Mouse (Mus musculus): Measurements from ENCODE around the gene BC048562. TPM values are rescaled to one million over a fixed set of nuclear protein-coding genes. Genes with fewer than 3 reads are reported as not detected.

The BC048562 gene
- polyA plus RNA-seq, 1 experiment from 2014 or later: not detected

GRCm38 (mm10) chr9:108411381-108411942 lies 24.8 kb upstream of the BC048562 start:
- Histone ChIP-seq H3K9me3 (no peaks in the 10 kb centered on the region), H3K27ac (replicated peaks) (no peak overlapping the region), H3K27me3 (no peaks in the 10 kb centered on the region), H3K36me3 (no peaks in the 10 kb centered on the region), H3K4me3 (no peak overlapping the region), H3K9ac (no peak overlapping the region), H3K4me2 (no peak overlapping the region), H3K4me1 (replicated peaks) (no peaks in the 10 kb centered on the region)
- no peak for ATAC-seq (ENCODE audit: low read depth)
- 69% methylated on average over 9 of the region's 9 CpGs for WGBS

- Histone ChIP-seq H3K9me3 (no peaks in the 10 kb centered on the region), H3K4me2 (no peak overlapping the region), H3K9ac (no peak overlapping the region), H3K27ac (replicated peaks) (no peak overlapping the region), H3K4me3 (no peak overlapping the region), H3K36me3 (no peaks in the 10 kb centered on the region), H3K27me3 (no peaks in the 10 kb centered on the region), H3K4me1 (replicated peaks) (no peaks in the 10 kb centered on the region)
- 76% methylated on average over 1 of the region's 1 CpGs for WGBS
- ATAC-seq (ENCODE audit: low read depth): no peak
These were observed 24.1 kb upstream of the BC048562 start for GRCm38 (mm10) chr9:108412221-108412620.

GRCm38 (mm10) chr9:108428384-108428783 lies 7.9 kb upstream of the BC048562 start, which contains the start of gene Ccdc36:
Gene Ccdc36 (minus strand): TSS chr9:108428484.
- Histone ChIP-seq H3K4me3 (no peak within 1 kb of the TSS), H3K27ac (replicated peaks) (no peak within 1 kb of the TSS), H3K4me2 (no peak within 1 kb of the TSS), H3K27me3 (no peaks in the 10 kb centered on the region), H3K9ac (no peak within 1 kb of the TSS), H3K36me3 (no peaks in the 10 kb centered on the region), H3K4me1 (replicated peaks) (no peaks in the 10 kb centered on the region), H3K9me3 (no peaks in the 10 kb centered on the region)
- no peak for ATAC-seq (ENCODE audit: low read depth)

GRCm38 (mm10) chr9:108431431-108432067 lies 4.7 kb upstream of the BC048562 start:
- Histone ChIP-seq H3K27me3 (no peaks in the 10 kb centered on the region), H3K4me3 (peak overlapping the region; percentile 30), H3K9me3 (no peaks in the 10 kb centered on the region), H3K27ac (replicated peaks) (no peak overlapping the region), H3K36me3 (no peaks in the 10 kb centered on the region), H3K9ac (0 out of 2 replicates have a peak overlapping the region, but pooled peaks have one; percentile 12), H3K4me1 (replicated peaks) (peaks cover 7% of the 10 kb centered on the region), H3K4me2 (peak overlapping the region; percentile 49)
- 0 out of 2 replicates have a peak, but pooled peaks have one; percentile 61 for ATAC-seq (ENCODE audit: low read depth)
- WGBS: 41% methylated on average over 32 of the region's 32 CpGs

- ATAC-seq (ENCODE audit: low read depth): no peak
- H3K27ac ChIP-seq (replicated peaks): no peak overlapping the region
- H3K4me3 ChIP-seq: no peak overlapping the region
These were observed 2.9 kb downstream of the BC048562 start for GRCm38 (mm10) chr9:108439176-108439575.

GRCm38 (mm10) chr9:108440485-108440884 lies 4.2 kb downstream of the BC048562 start:
- no peaks in the 10 kb centered on the region for H3K27me3 ChIP-seq
- no peak overlapping the region for H3K27ac ChIP-seq (replicated peaks)
- no peaks in the 10 kb centered on the region for H3K36me3 ChIP-seq
- no peaks in the 10 kb centered on the region for H3K9me3 ChIP-seq
- ATAC-seq (ENCODE audit: low read depth): no peak
- 78% methylated on average over 5 of the region's 5 CpGs for WGBS
- no peak overlapping the region for H3K4me3 ChIP-seq
- H3K4me1 ChIP-seq (replicated peaks): peaks cover 7% of the 10 kb centered on the region
- H3K9ac ChIP-seq: no peak overlapping the region
- H3K4me2 ChIP-seq: no peak overlapping the region

More at GRCm38 (mm10) chr9:108439176-108439575, 2.9 kb downstream of the BC048562 start:
- H3K9me3 ChIP-seq: no peaks in the 10 kb centered on the region
- no peaks in the 10 kb centered on the region for H3K27me3 ChIP-seq
- H3K36me3 ChIP-seq: no peaks in the 10 kb centered on the region
- WGBS: 80% methylated on average over 6 of the region's 6 CpGs
- no peak overlapping the region for H3K4me2 ChIP-seq
- H3K9ac ChIP-seq: no peak overlapping the region
- peaks cover 7% of the 10 kb centered on the region for H3K4me1 ChIP-seq (replicated peaks)

- Histone ChIP-seq H3K4me1 (replicated peaks) (peaks cover 2% of the 10 kb centered on the region), H3K27me3 (no peaks in the 10 kb centered on the region), H3K4me3 (no peak overlapping the region), H3K9me3 (no peaks in the 10 kb centered on the region), H3K36me3 (no peaks in the 10 kb centered on the region), H3K4me2 (no peak overlapping the region), H3K27ac (replicated peaks) (no peak overlapping the region), H3K9ac (no peak overlapping the region)
- no peak for ATAC-seq (ENCODE audit: low read depth)
- 90% methylated on average over 11 of the region's 11 CpGs for WGBS
These were observed 5.1 kb downstream of the BC048562 start for GRCm38 (mm10) chr9:108441236-108441919.

- H3K9me3 ChIP-seq: no peaks in the 10 kb centered on the region
- H3K4me1 ChIP-seq (replicated peaks): peaks cover 23% of the 10 kb centered on the region
- 71% methylated on average over 9 of the region's 9 CpGs for WGBS
- ATAC-seq (ENCODE audit: low read depth): no peak
- H3K9ac ChIP-seq: no peak overlapping the region
- peaks cover 18% of the 10 kb centered on the region for H3K36me3 ChIP-seq
- no peak overlapping the region for H3K4me2 ChIP-seq
- H3K4me3 ChIP-seq: no peak overlapping the region
- H3K27me3 ChIP-seq: no peaks in the 10 kb centered on the region
- H3K27ac ChIP-seq (replicated peaks): no peak overlapping the region
These were observed 8.8 kb downstream of the BC048562 start for GRCm38 (mm10) chr9:108445125-108445524.

GRCm38 (mm10) chr9:108449860-108450259 lies 13.6 kb downstream of the BC048562 start:
- Histone ChIP-seq H3K4me1 (replicated peaks) (peaks cover 55% of the 10 kb centered on the region), H3K4me2 (peak overlapping the region; percentile 77), H3K36me3 (peaks cover 18% of the 10 kb centered on the region), H3K27me3 (no peaks in the 10 kb centered on the region), H3K9me3 (no peaks in the 10 kb centered on the region), H3K4me3 (peak overlapping the region; percentile 70), H3K27ac (replicated peaks) (peak overlapping the region; percentile 93), H3K9ac (peak overlapping the region; percentile 83)
- 29% methylated on average over 4 of the region's 4 CpGs for WGBS
- ATAC-seq (ENCODE audit: low read depth): peak; percentile 40

GRCm38 (mm10) chr9:108450292-108451169 lies 14.2 kb downstream of the BC048562 start:
- H3K9me3 ChIP-seq: no peaks in the 10 kb centered on the region
- peak; percentile 54 for ATAC-seq (ENCODE audit: low read depth)
- WGBS: 49% methylated on average over 21 of the region's 21 CpGs

GRCm38 (mm10) chr9:108451170-108451493 lies 14.8 kb downstream of the BC048562 start:
- 86% methylated on average over 6 of the region's 6 CpGs for WGBS
- peaks cover 18% of the 10 kb centered on the region for H3K36me3 ChIP-seq
- no peaks in the 10 kb centered on the region for H3K27me3 ChIP-seq
- peak overlapping the region; percentile 77 for H3K4me2 ChIP-seq
- peak overlapping the region; percentile 70 for H3K4me3 ChIP-seq
- H3K9me3 ChIP-seq: no peaks in the 10 kb centered on the region
- no peak for ATAC-seq (ENCODE audit: low read depth)
- H3K4me1 ChIP-seq (replicated peaks): peaks cover 55% of the 10 kb centered on the region
- peak overlapping the region; percentile 83 for H3K9ac ChIP-seq
- peak overlapping the region; percentile 93 for H3K27ac ChIP-seq (replicated peaks)

More at GRCm38 (mm10) chr9:108450292-108451169, 14.2 kb downstream of the BC048562 start:
- Histone ChIP-seq H3K4me2 (peak overlapping the region; percentile 77), H3K27me3 (no peaks in the 10 kb centered on the region), H3K9ac (peak overlapping the region; percentile 83), H3K4me3 (peak overlapping the region; percentile 70), H3K36me3 (peaks cover 18% of the 10 kb centered on the region), H3K4me1 (replicated peaks) (peaks cover 55% of the 10 kb centered on the region), H3K27ac (replicated peaks) (peak overlapping the region; percentile 93)

Measured in neural tube, embryonic 13.5 days (tissue).